Mouse (Mus musculus): ENCODE data around the gene Sult2b1. TPM values are rescaled to one million over a fixed set of nuclear protein-coding genes. Genes with fewer than 3 reads are reported as not detected.

Gene Sult2b1
- polyA plus RNA-seq, 1 experiment from 2014 or later = 0.72 TPM

DNA sequence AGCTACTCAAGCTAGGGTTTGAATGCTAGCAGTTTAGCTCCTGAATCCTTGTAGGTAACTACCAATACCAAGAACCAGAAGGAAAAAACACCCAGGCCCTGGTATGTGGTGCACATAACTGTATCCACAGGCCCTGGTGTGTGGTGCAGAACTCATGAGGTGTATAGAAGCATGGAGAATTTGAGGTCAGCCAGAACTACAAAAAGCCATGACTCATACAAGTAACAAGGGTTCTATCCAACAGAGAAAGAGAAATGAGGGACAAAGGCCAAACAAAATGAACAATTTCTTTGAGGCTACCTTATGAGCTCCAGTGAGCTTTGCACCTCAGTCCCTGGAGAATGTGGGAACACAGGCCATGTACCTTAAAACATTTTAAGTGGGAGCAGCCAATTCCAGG lies 36.4 kb upstream of the Sult2b1 start:
- ATAC-seq (replicated peaks; ENCODE audit: extremely low read depth, insufficient read depth, low FRiP score) = no peak
- Histone ChIP-seq H3K4me2 (ENCODE audit: low read depth, low read length) (no peak overlapping the region), H3K9me3 (replicated peaks; ENCODE audit: control insufficient read depth, low read length) (no peaks in the 10 kb centered on the region), H3K4me3 (ENCODE audit: low read length) (no peak overlapping the region), H3K4me1 (ENCODE audit: control insufficient read depth, insufficient read depth, low read length) (no peaks in the 10 kb centered on the region), H3K27ac (ENCODE audit: low read length) (no peak overlapping the region), H3K27me3 (ENCODE audit: control insufficient read depth, insufficient read depth, low read length) (peaks cover 8% of the 10 kb centered on the region; the same call in 1 of the 2 replicates), H3K9ac (ENCODE audit: low read length) (no peak overlapping the region), H3K36me3 (ENCODE audit: control insufficient read depth, insufficient read depth) (peaks cover 8% of the 10 kb centered on the region)

GRCm38 (mm10) chr7:45819843-45820242 lies 35.4 kb upstream of the Sult2b1 start:
- H3K27me3 ChIP-seq (ENCODE audit: control insufficient read depth, insufficient read depth, low read length) = peaks cover 8% of the 10 kb centered on the region; the same call in 1 of the 2 replicates
- H3K36me3 ChIP-seq (ENCODE audit: control insufficient read depth, insufficient read depth) = no peaks in the 10 kb centered on the region; the same call in 1 of the 2 replicates
- H3K27ac ChIP-seq (ENCODE audit: low read length) = no peak overlapping the region
- no peak overlapping the region for H3K9ac ChIP-seq (ENCODE audit: low read length)
- H3K4me2 ChIP-seq (ENCODE audit: low read depth, low read length) = peak overlapping the region; percentile 46
- WGBS = 13% methylated on average over 25 of the region's 25 CpGs
- H3K4me1 ChIP-seq (ENCODE audit: control insufficient read depth, insufficient read depth, low read length) = peaks cover 4% of the 10 kb centered on the region
- H3K9me3 ChIP-seq (replicated peaks; ENCODE audit: control insufficient read depth, low read length) = no peaks in the 10 kb centered on the region
- H3K4me3 ChIP-seq (ENCODE audit: low read length) = peak overlapping the region; percentile 22
- no peak for ATAC-seq (replicated peaks; ENCODE audit: extremely low read depth, insufficient read depth, low FRiP score)

- Histone ChIP-seq H3K9ac (ENCODE audit: low read length) (no peak overlapping the region), H3K27me3 (ENCODE audit: control insufficient read depth, insufficient read depth, low read length) (peaks cover 8% of the 10 kb centered on the region; the same call in 1 of the 2 replicates), H3K4me2 (ENCODE audit: low read depth, low read length) (no peak overlapping the region), H3K9me3 (replicated peaks; ENCODE audit: control insufficient read depth, low read length) (no peaks in the 10 kb centered on the region), H3K4me1 (ENCODE audit: control insufficient read depth, insufficient read depth, low read length) (peaks cover 15% of the 10 kb centered on the region), H3K27ac (ENCODE audit: low read length) (no peak overlapping the region), H3K4me3 (ENCODE audit: low read length) (no peak overlapping the region), H3K36me3 (ENCODE audit: control insufficient read depth, insufficient read depth) (peaks cover 13% of the 10 kb centered on the region; the same call in 1 of the 2 replicates)
- ATAC-seq (replicated peaks; ENCODE audit: extremely low read depth, insufficient read depth, low FRiP score) = no peak
- WGBS = 62% methylated on average over 2 of the region's 2 CpGs
Measured at GRCm38 (mm10) chr7:45815984-45816351, 31.5 kb upstream of the Sult2b1 start.

DNA sequence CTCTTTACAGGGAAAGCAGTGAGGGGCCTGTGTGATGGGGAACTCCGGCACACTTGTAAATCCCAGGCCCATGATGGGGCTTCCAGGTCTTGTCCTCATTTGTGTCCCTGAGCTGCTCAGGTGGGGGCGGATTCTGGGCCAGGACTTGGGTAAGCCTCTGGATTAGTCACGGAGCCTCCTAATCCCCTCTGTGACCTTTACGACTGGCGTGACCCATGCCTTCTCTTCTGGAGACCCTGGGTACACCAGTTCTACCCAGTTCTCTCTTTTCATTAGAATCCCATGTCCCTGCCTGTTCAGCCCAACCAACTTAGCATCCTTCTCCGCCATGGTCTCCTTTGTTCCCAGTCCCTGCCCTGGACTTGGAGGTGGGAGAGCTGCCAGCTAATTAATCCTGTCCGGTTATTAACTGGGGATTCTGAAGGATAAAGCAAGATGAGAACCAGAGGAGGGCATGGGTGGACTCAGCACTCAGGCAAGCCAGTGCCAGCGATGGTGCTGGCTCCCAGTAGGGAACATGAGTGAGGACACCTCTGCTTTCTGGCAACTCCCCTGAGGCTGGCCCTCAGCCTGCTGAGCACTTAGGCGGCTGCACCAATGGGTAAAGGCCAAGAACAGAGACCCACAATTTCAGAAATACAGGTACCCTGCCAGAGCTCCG lies 31.0 kb upstream of the Sult2b1 start:
- H3K4me2 ChIP-seq (ENCODE audit: low read depth, low read length) = no peak overlapping the region; the same call in 1 of the 2 replicates
- H3K4me3 ChIP-seq (ENCODE audit: low read length) = no peak overlapping the region
- no peak overlapping the region for H3K27ac ChIP-seq (ENCODE audit: low read length)
- no peak overlapping the region for H3K9ac ChIP-seq (ENCODE audit: low read length)
- H3K36me3 ChIP-seq (ENCODE audit: control insufficient read depth, insufficient read depth) = peaks cover 18% of the 10 kb centered on the region
- no peaks in the 10 kb centered on the region for H3K9me3 ChIP-seq (replicated peaks; ENCODE audit: control insufficient read depth, low read length)
- ATAC-seq (replicated peaks; ENCODE audit: extremely low read depth, insufficient read depth, low FRiP score) = no peak
- peaks cover 8% of the 10 kb centered on the region; the same call in 1 of the 2 replicates for H3K27me3 ChIP-seq (ENCODE audit: control insufficient read depth, insufficient read depth, low read length)
- H3K4me1 ChIP-seq (ENCODE audit: control insufficient read depth, insufficient read depth, low read length) = peaks cover 15% of the 10 kb centered on the region
- 66% methylated on average over 10 of the region's 10 CpGs for WGBS

DNA sequence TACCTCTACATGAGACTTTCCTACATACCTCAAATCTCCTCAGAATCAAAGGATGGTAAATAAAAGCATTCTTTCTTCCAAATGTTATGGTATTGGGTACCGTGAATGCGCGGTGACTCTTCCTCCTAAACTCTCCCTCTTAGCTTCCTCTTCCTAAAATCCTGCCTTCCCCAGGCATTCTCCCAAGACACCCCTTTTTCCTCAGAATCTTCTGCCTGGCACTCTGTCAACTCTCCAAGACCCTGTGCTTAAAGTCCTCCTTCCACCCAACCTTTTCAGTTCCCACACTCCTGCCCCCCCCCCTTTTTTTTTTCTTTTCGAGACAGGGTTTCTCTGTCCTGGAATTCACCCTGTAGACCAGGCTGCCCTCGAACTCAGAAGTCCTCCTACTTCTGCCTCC lies 30.4 kb upstream of the Sult2b1 start:
- H3K4me3 ChIP-seq (ENCODE audit: low read length) = peak overlapping the region; percentile 28
- no peak overlapping the region for H3K27ac ChIP-seq (ENCODE audit: low read length)
- 11% methylated on average over 5 of the region's 5 CpGs for WGBS
- H3K27me3 ChIP-seq (ENCODE audit: control insufficient read depth, insufficient read depth, low read length) = peaks cover 8% of the 10 kb centered on the region; the same call in 1 of the 2 replicates
- no peak overlapping the region for H3K9ac ChIP-seq (ENCODE audit: low read length)
- no peak for ATAC-seq (replicated peaks; ENCODE audit: extremely low read depth, insufficient read depth, low FRiP score)
- H3K4me2 ChIP-seq (ENCODE audit: low read depth, low read length) = peak overlapping the region; percentile 58
- no peaks in the 10 kb centered on the region for H3K9me3 ChIP-seq (replicated peaks; ENCODE audit: control insufficient read depth, low read length)
- peaks cover 15% of the 10 kb centered on the region for H3K4me1 ChIP-seq (ENCODE audit: control insufficient read depth, insufficient read depth, low read length)
- H3K36me3 ChIP-seq (ENCODE audit: control insufficient read depth, insufficient read depth) = peaks cover 25% of the 10 kb centered on the region

DNA sequence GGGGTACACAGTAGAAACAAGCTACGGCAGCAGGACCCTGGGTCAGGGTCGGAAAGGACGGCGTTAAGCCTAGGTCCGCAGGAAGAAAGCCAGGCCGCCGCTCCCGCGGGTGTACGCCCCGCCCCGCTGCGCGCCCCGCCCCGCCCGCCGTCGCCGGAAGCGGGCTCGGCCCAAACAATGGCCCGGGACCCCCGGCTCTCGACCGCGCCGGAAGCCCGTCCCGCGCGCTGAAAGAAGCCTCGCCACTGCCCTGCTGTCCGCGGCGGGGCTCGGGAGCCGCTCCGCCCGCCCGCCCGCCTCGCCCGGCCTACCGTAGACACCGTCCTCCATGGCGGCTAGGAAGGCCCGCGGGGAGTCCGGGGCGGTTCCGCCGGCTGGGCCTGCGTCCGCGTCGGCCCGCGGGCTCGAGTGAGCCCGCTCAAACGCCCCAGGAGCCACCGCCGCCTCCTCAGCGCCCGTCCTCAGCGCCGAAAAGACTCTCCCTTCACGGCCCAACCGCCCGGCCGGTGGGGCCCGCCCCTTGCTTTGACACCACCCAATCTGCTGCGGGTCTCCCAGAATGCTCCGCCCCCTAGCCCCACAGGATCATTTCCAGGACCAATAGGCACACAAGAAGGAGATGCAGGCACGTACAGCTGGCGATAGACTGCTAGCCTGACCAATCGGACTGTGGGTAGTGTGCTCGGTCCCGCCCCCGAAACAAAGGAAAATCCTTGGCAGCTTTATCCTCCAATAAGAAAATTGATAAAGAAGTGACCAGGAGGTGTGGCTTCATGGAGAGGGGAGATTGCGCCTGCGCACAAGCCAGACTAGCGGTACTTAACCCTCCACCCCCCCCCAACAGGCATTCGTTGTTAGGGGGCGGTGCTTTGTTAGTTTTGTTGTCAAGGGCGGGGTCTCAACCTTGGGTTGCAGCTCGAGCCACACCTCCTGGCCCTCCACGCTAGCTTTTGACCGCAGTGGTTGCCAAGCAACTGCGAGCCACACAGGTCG lies 29.6 kb upstream of the Sult2b1 start, which contains the start of gene Cyth2:
Gene Cyth2, minus strand, starts transcription at position 795 of the 993 bp plus-strand sequence.
- H3K9ac ChIP-seq (ENCODE audit: low read length) = peak within 1 kb of the TSS; percentile 100
- H3K4me2 ChIP-seq (ENCODE audit: low read depth, low read length) = peak within 1 kb of the TSS; percentile 85
- H3K36me3 ChIP-seq (ENCODE audit: control insufficient read depth, insufficient read depth) = peaks cover 32% of the 10 kb centered on the region
- peaks cover 19% of the 10 kb centered on the region for H3K4me1 ChIP-seq (ENCODE audit: control insufficient read depth, insufficient read depth, low read length)
- peak; percentile 99 for ATAC-seq (replicated peaks; ENCODE audit: extremely low read depth, insufficient read depth, low FRiP score)
- H3K27ac ChIP-seq (ENCODE audit: low read length) = peak within 1 kb of the TSS; percentile 100
- peak within 1 kb of the TSS; percentile 99 for H3K4me3 ChIP-seq (ENCODE audit: low read length)
- under 1% methylated on average over 78 of the region's 92 CpGs for WGBS
- H3K27me3 ChIP-seq (ENCODE audit: control insufficient read depth, insufficient read depth, low read length) = peaks cover 8% of the 10 kb centered on the region; the same call in 1 of the 2 replicates
- H3K9me3 ChIP-seq (replicated peaks; ENCODE audit: control insufficient read depth, low read length) = no peaks in the 10 kb centered on the region

- Histone ChIP-seq H3K27ac (ENCODE audit: low read length) (no peak overlapping the region), H3K36me3 (ENCODE audit: control insufficient read depth, insufficient read depth) (peaks cover 43% of the 10 kb centered on the region)
- 86% methylated on average over 8 of the region's 8 CpGs for WGBS
Measured at GRCm38 (mm10) chr7:45812921-45813320, 28.5 kb upstream of the Sult2b1 start.

DNA sequence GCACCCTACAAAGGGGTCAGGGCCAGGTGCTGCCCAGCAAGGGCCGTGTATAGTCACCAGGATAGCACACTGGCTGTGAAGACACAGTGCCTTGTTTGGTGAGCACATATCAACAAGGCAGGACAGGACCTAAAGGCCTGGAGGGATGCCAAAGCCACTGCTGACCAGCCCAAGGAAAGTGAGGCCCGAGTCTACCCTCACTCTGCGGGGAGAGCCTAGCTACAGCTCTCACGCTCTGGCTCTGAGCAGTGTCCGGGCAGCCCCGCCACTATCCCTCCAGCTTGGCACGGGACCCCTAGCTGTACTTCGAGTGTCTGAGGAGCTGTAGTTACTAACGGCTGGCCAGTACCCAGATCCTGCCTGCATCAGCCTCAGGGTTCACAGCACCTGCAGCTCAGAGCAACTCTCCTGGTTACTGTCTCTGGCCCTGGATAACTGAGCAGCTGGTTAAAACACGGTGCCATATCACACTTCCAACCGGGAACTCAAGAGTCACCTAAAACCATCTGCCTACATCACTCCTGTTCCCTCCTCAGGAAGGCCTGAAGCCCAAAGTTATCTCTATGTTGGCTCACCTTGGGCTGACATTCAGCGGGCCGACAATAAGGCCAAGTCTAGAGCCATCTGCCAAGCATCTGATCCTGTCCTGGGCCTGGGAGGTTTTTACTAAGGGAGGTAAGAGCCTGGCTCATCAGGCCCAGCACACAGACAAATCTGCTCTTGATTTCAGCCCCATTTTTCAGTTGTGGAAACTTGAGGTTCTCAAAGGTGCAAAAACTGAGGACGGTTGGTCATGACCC lies 25.0 kb upstream of the Sult2b1 start:
- 69% methylated on average over 14 of the region's 14 CpGs for WGBS
- ATAC-seq (replicated peaks; ENCODE audit: extremely low read depth, insufficient read depth, low FRiP score) = no peak

More at GRCm38 (mm10) chr7:45812921-45813320, 28.5 kb upstream of the Sult2b1 start:
- H3K27me3 ChIP-seq (ENCODE audit: control insufficient read depth, insufficient read depth, low read length) = no peaks in the 10 kb centered on the region
- ATAC-seq (replicated peaks; ENCODE audit: extremely low read depth, insufficient read depth, low FRiP score) = no peak
- peak overlapping the region; percentile 100 for H3K9ac ChIP-seq (ENCODE audit: low read length)
- H3K9me3 ChIP-seq (replicated peaks; ENCODE audit: control insufficient read depth, low read length) = no peaks in the 10 kb centered on the region
- peak overlapping the region; percentile 99 for H3K4me3 ChIP-seq (ENCODE audit: low read length)
- H3K4me2 ChIP-seq (ENCODE audit: low read depth, low read length) = peak overlapping the region; percentile 85
- peaks cover 19% of the 10 kb centered on the region for H3K4me1 ChIP-seq (ENCODE audit: control insufficient read depth, insufficient read depth, low read length)

More for the DNA sequence above, 25.0 kb upstream of the Sult2b1 start:
- H3K36me3 ChIP-seq (ENCODE audit: control insufficient read depth, insufficient read depth) = peaks cover 55% of the 10 kb centered on the region
- no peak overlapping the region for H3K9ac ChIP-seq (ENCODE audit: low read length)
- H3K4me3 ChIP-seq (ENCODE audit: low read length) = no peak overlapping the region
- no peak overlapping the region for H3K4me2 ChIP-seq (ENCODE audit: low read depth, low read length)
- H3K9me3 ChIP-seq (replicated peaks; ENCODE audit: control insufficient read depth, low read length) = no peaks in the 10 kb centered on the region
- peaks cover 12% of the 10 kb centered on the region for H3K4me1 ChIP-seq (ENCODE audit: control insufficient read depth, insufficient read depth, low read length)
- H3K27me3 ChIP-seq (ENCODE audit: control insufficient read depth, insufficient read depth, low read length) = no peaks in the 10 kb centered on the region
- no peak overlapping the region for H3K27ac ChIP-seq (ENCODE audit: low read length)

Data from heart, embryonic 16.5 days (tissue).